Comparison of ENCODE assay signal across 22 mouse cellular contexts in the genomic region with DNA sequence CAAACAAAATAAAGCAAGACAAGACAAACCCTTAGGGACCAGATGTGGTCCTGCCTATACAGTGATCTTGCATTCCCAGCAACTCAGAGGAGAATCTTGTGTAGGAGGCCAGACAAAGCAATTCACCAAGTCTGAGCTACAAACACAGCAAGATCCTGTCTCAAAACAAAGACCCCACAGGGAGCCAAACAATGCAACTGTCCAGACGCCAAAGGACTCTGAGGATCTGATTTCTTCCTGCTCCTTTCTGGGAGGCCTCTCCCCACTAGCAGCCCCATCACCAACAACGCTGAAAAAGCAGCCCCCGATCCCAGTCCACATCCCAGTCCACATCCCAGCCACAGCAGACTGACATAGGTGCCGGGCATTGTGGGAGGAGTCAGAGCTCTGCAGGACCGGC. TPM values are rescaled to one million over a fixed set of nuclear protein-coding genes. Genes with fewer than 3 reads are reported as not detected.
DNase-seq lines count a peak whose midpoint lies in the region; ATAC-seq lines count a peak whose summit lies in the region.
"Had no signal": no experiment of that assay in that cellular context is flagged by ENCODE, and none has a peak within 500 bp of the region (broad histone marks: within the 10 kb centered on the region; RNA-seq: fewer than 3 reads in every experiment).

No protein-coding gene starts in this region.

- H3K27ac ChIP-seq in hindbrain, embryonic 11.5 days (ENCODE audit: low read depth, low read length): no peak overlapping the region
- no peak overlapping the region for H3K27ac ChIP-seq in hindbrain, embryonic 12.5 days
- H3K27ac ChIP-seq in neural tube, embryonic 11.5 days (ENCODE audit: low read depth, low read length): no peak overlapping the region
- 0 out of 2 replicates have a peak overlapping the region, but pooled peaks have one; percentile 28 for H3K27ac ChIP-seq in embryonic facial prominence, embryonic 13.5 days
- H3K27ac ChIP-seq: forebrain, embryonic 12.5 days had no signal

- 9% methylated on average over 5 of the region's 5 CpGs for WGBS in hindbrain, embryonic 11.5 days
- 10% methylated on average over 5 of the region's 5 CpGs for WGBS in hindbrain, embryonic 12.5 days
- 13% methylated on average over 5 of the region's 5 CpGs for WGBS in neural tube, embryonic 11.5 days
- WGBS in embryonic facial prominence, embryonic 13.5 days: 13% methylated on average over 5 of the region's 5 CpGs

- H3K27me3 ChIP-seq in hindbrain, embryonic 11.5 days (ENCODE audit: control insufficient read depth, insufficient read depth, low read length): no peaks in the 10 kb centered on the region
- peaks cover 13% of the 10 kb centered on the region for H3K27me3 ChIP-seq in hindbrain, embryonic 12.5 days
- H3K27me3 ChIP-seq in neural tube, embryonic 11.5 days (ENCODE audit: control insufficient read depth, insufficient read depth, low read length): no peaks in the 10 kb centered on the region
- no peaks in the 10 kb centered on the region for H3K27me3 ChIP-seq in embryonic facial prominence, embryonic 13.5 days

- no peak overlapping the region for H3K4me3 ChIP-seq in hindbrain, embryonic 11.5 days (ENCODE audit: low read depth, low read length)
- H3K4me3 ChIP-seq in hindbrain, embryonic 12.5 days: no peak overlapping the region
- no peak overlapping the region for H3K4me3 ChIP-seq in neural tube, embryonic 11.5 days (ENCODE audit: low read depth, low read length)
- H3K4me3 ChIP-seq in embryonic facial prominence, embryonic 13.5 days: no peak overlapping the region
- H3K4me3 ChIP-seq: forebrain, embryonic 12.5 days; megakaryocyte, embryonic 14.5 days had no signal

- H3K4me1 ChIP-seq in hindbrain, embryonic 11.5 days (replicated peaks; ENCODE audit: control insufficient read depth, insufficient read depth, low read length): peaks cover 4% of the 10 kb centered on the region; the same call in 1 of the 2 replicates
- peaks cover 16% of the 10 kb centered on the region for H3K4me1 ChIP-seq in hindbrain, embryonic 12.5 days
- H3K4me1 ChIP-seq in neural tube, embryonic 11.5 days (ENCODE audit: control insufficient read depth, insufficient read depth, low read length): 0 out of 2 replicates have a peak, but pooled peaks cover 14% of the 10 kb centered on the region
- H3K4me1 ChIP-seq in embryonic facial prominence, embryonic 13.5 days: peaks cover 47% of the 10 kb centered on the region

- DNase-seq in embryo, embryonic 11 days: peak; percentile 31
- DNase-seq in embryo, embryonic 10 days (ENCODE audit: low spot score): no peak
- DNase-seq in hindbrain, embryonic 11.5 days (ENCODE audit: low spot score): peak; percentile 38
- DNase-seq in neural tube, embryonic 11.5 days (ENCODE audit: low spot score): peak; percentile 20
- no peak for DNase-seq in neural tube, embryonic 10.5 days (ENCODE audit: extremely low spot score, low spot score)
- DNase-seq in thymus, adult 18-20 months: no peak
- DNase-seq: adrenal gland, adult 8-10 months; cerebellum, adult 9-10 months; gastrocnemius, postnatal 36 days; heart, postnatal 14 days; kidney, adult 11 months; liver; right cerebral cortex, postnatal 4 days had no signal

- no peaks in the 10 kb centered on the region for H3K9me3 ChIP-seq in hindbrain, embryonic 11.5 days (ENCODE audit: control insufficient read depth, low read length)
- no peaks in the 10 kb centered on the region for H3K9me3 ChIP-seq in hindbrain, embryonic 12.5 days (replicated peaks)
- no peaks in the 10 kb centered on the region for H3K9me3 ChIP-seq in neural tube, embryonic 11.5 days (ENCODE audit: control insufficient read depth, low read length)
- H3K9me3 ChIP-seq in embryonic facial prominence, embryonic 13.5 days: no peaks in the 10 kb centered on the region
- H3K9me3 ChIP-seq: forebrain, embryonic 12.5 days; megakaryocyte, embryonic 14.5 days had no signal

- no peak for ATAC-seq in hindbrain, embryonic 11.5 days (ENCODE audit: low FRiP score)
- ATAC-seq in hindbrain, embryonic 12.5 days (ENCODE audit: low FRiP score): no peak
- no peak for ATAC-seq in neural tube, embryonic 11.5 days (ENCODE audit: insufficient read depth, low FRiP score, low TSS enrichment)
- ATAC-seq in embryonic facial prominence, embryonic 13.5 days (ENCODE audit: insufficient number of reproducible peaks, insufficient read depth, low FRiP score, low TSS enrichment, low read depth): no peak
- ATAC-seq: hindbrain, embryonic 16.5 days had no signal

- no peak overlapping the region for H3K4me2 ChIP-seq in hindbrain, embryonic 11.5 days (replicated peaks; ENCODE audit: low read depth, low read length)
- H3K4me2 ChIP-seq in hindbrain, embryonic 12.5 days (replicated peaks): no peak overlapping the region
- no peak overlapping the region for H3K4me2 ChIP-seq in neural tube, embryonic 11.5 days (ENCODE audit: low read depth)
- no peak overlapping the region for H3K4me2 ChIP-seq in embryonic facial prominence, embryonic 13.5 days
- H3K4me2 ChIP-seq: forebrain, embryonic 12.5 days; heart, embryonic 11.5 days had no signal

- 0 out of 2 replicates have a peak overlapping the region, but pooled peaks have one; percentile 11 for H3K9ac ChIP-seq in hindbrain, embryonic 11.5 days (ENCODE audit: low read depth, low read length)
- no peak overlapping the region for H3K9ac ChIP-seq in hindbrain, embryonic 12.5 days
- peak overlapping the region; percentile 33; the same call in 1 of the 2 replicates for H3K9ac ChIP-seq in neural tube, embryonic 11.5 days (ENCODE audit: low read length)
- H3K9ac ChIP-seq in embryonic facial prominence, embryonic 13.5 days: no peak overlapping the region
- H3K9ac ChIP-seq: forebrain, embryonic 12.5 days had no signal

- no peaks in the 10 kb centered on the region for H3K36me3 ChIP-seq in hindbrain, embryonic 11.5 days (ENCODE audit: control insufficient read depth, insufficient read depth, low read length)
- no peaks in the 10 kb centered on the region for H3K36me3 ChIP-seq in hindbrain, embryonic 12.5 days
- no peaks in the 10 kb centered on the region; the same call in 1 of the 2 replicates for H3K36me3 ChIP-seq in neural tube, embryonic 11.5 days (ENCODE audit: control insufficient read depth, insufficient read depth, low read length)
- no peaks in the 10 kb centered on the region for H3K36me3 ChIP-seq in embryonic facial prominence, embryonic 13.5 days
- H3K36me3 ChIP-seq: forebrain, embryonic 12.5 days had no signal

RNA-seq across cellular contexts. Expression of a gene that starts 4.6 kb away (rescaled TPM):
- polyA plus RNA-seq in hindbrain, embryonic 11.5 days (2014; fragmentation: Nextera tagmentation; extraction: Ambion mirVana): 2.6 and 2.8 TPM in 2 replicates
- 7.5 and 8.5 TPM in 2 replicates for polyA plus RNA-seq in hindbrain, embryonic 12.5 days (2016; fragmentation: Nextera tagmentation; extraction: Ambion mirVana)
- 6.7 and 7.0 TPM in 2 replicates for polyA plus RNA-seq in neural tube, embryonic 11.5 days (2014; fragmentation: Nextera tagmentation; extraction: Ambion mirVana)
- polyA plus RNA-seq in embryonic facial prominence, embryonic 13.5 days (2015; fragmentation: Nextera tagmentation; extraction: Ambion mirVana): 6.0 and 8.0 TPM in 2 replicates

RNA-seq across cellular contexts. Expression of a gene that starts 16.5 kb away (rescaled TPM):
- 0.12 and 0.32 TPM in 2 replicates for polyA plus RNA-seq in hindbrain, embryonic 11.5 days (2014; fragmentation: Nextera tagmentation; extraction: Ambion mirVana)
- 0.32 and 0.36 TPM in 2 replicates for polyA plus RNA-seq in hindbrain, embryonic 12.5 days (2016; fragmentation: Nextera tagmentation; extraction: Ambion mirVana)
- polyA plus RNA-seq in neural tube, embryonic 11.5 days (2014; fragmentation: Nextera tagmentation; extraction: Ambion mirVana): 0.22 and 0.32 TPM in 2 replicates
- 0.04 and 0.18 TPM in 2 replicates for polyA plus RNA-seq in embryonic facial prominence, embryonic 13.5 days (2015; fragmentation: Nextera tagmentation; extraction: Ambion mirVana)
- polyA plus RNA-seq: liver, embryonic 16.5 days; stomach, embryonic 16.5 days; thymus, postnatal 0 days had no signal

Comparison
In these comparisons a context has a peak if more than half of its experiments do, and no peak if none do; other contexts are left out.
1. DNase-seq: peak in embryo, embryonic 11 days (single experiment), hindbrain, embryonic 11.5 days (single experiment) and neural tube, embryonic 11.5 days (single experiment); none in embryo, embryonic 10 days (single experiment), neural tube, embryonic 10.5 days (single experiment) and thymus, adult 18-20 months (0 of 2).
2. H3K9ac ChIP-seq: peak in hindbrain, embryonic 11.5 days (single experiment) and neural tube, embryonic 11.5 days (single experiment); none in hindbrain, embryonic 12.5 days (single experiment) and embryonic facial prominence, embryonic 13.5 days (single experiment).